Mouse (Mus musculus) lung, adult 2 months (tissue): Measurements from ENCODE around the gene Fau. TPM values are rescaled to one million over a fixed set of nuclear protein-coding genes. Genes with fewer than 3 reads are reported as not detected.
A peak's percentile ranks its signal among the peaks of the same experiment; 100 is the strongest.

Experiments
- DNase-seq: peaks from one replicate; pipeline ENCODE4 v3.0.0; 2022
- H3K4me1 ChIP-seq: fragments of 200-500 bp; 2 replicates; pipeline ENCODE4 v1.6.1; 2011; ENCODE audit warnings: low read length; ENCODE audit not compliant: control insufficient read depth, insufficient read depth
- H3K4me3 ChIP-seq: fragments of 200-500 bp; replicated peaks from 2 replicates; pipeline ENCODE3; 2011; ENCODE audit warnings: low read depth, mild to moderate bottlenecking, control low read depth, low read length; ENCODE audit errors: extremely low read depth
- CTCF ChIP-seq: fragments of 200-500 bp; IDR thresholded peaks from 2 replicates; pipeline ENCODE4 v1.5.1; 2011; ENCODE audit warnings: mild to moderate bottlenecking, low read length, control low read depth; ENCODE audit not compliant: insufficient read depth
- POLR2A ChIP-seq: fragments of 200-500 bp; IDR thresholded peaks from 2 replicates; pipeline ENCODE4 v1.6.1; 2011; ENCODE audit warnings: low read depth, mild to moderate bottlenecking, control low read depth, low read length, borderline replicate concordance; ENCODE audit errors: extremely low read depth
- WGBS: fragments of 180-500 bp; shearing (Covaris S2); methylation state at CpG from one replicate; pipeline ENCODE4 v1.1.7; 2018; 5-methylcytosine and 5-hydroxymethylcytosine counted together
- polyA plus RNA-seq: library from polyadenylated mRNA; depleted of rRNA; stranded (reverse); fragments of >200 nt; gene quantifications from 2 replicates; pipeline ENCODE4 v1.2.3, GENCODE M21; 2012; rRNA removed

Gene Fau
- 896 and 1,315 TPM in 2 replicates for polyA plus RNA-seq

GRCm38 (mm10) chr19:6057313-6058096, at the start of gene Fau, which contains the start of gene Mrpl49:
TSS of gene Fau (plus strand) at chr19:6057844.
TSS of gene Mrpl49 (minus strand) at chr19:6057785.
- TF ChIP-seq CTCF (no peak), POLR2A (peak; percentile 90)
- H3K4me1 ChIP-seq: peaks cover 19% of the 10 kb centered on the region
- peak; percentile 97 for DNase-seq
- WGBS: under 1% methylated on average over 54 of the region's 63 CpGs
- H3K4me3 ChIP-seq: peak within 1 kb of the TSS; percentile 99

- peaks cover 2% of the 10 kb centered on the region; the same call in 1 of the 2 replicates for H3K4me1 ChIP-seq
- 85% methylated on average over 8 of the region's 8 CpGs for WGBS
- no peak overlapping the region for H3K4me3 ChIP-seq
- no peak for DNase-seq
- TF ChIP-seq POLR2A (no peak), CTCF (no peak)
These were observed 48.5 kb upstream of the Fau start for GRCm38 (mm10) chr19:6009137-6009536.

DNA sequence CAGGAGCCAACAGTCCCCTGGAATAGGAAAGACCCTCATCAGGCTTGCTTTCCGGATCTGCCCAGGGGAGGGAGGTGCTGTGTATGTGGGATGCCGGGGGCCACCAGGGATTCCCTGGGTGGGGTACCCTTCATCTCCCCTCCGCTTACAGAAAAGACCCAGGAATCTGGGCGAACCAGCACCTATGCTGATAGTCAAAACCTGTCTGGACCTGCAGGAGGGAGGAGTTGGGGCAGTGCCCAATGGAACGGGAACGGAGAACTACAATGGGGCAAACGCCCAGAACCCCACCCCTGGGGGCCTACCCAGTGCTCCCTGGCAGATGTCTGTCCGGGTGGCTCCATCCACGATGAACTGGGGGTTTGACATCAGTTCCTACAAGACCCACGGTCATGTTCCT, 44.0 kb upstream of the Fau start:
- peaks cover 14% of the 10 kb centered on the region for H3K4me1 ChIP-seq
- no peak for DNase-seq
- 90% methylated on average over 10 of the region's 10 CpGs for WGBS
- no peak for TF ChIP-seq POLR2A
- no peak for TF ChIP-seq CTCF
- H3K4me3 ChIP-seq: no peak overlapping the region

GRCm38 (mm10) chr19:6014991-6015510, 42.6 kb upstream of the Fau start:
- Histone ChIP-seq H3K4me3 (peak overlapping the region; percentile 74), H3K4me1 (peaks cover 14% of the 10 kb centered on the region)
- TF ChIP-seq POLR2A: 0 out of 2 replicates have a peak, but pooled peaks have one; percentile 40
- no peak for TF ChIP-seq CTCF
- DNase-seq: peak; percentile 69
- WGBS: 1% methylated on average over 17 of the region's 18 CpGs

GRCm38 (mm10) chr19:6015511-6016315, 41.9 kb upstream of the Fau start, which contains the start of gene Capn1:
TSS of gene Capn1 (minus strand) at chr19:6015897.
- H3K4me3 ChIP-seq: peak within 1 kb of the TSS; percentile 74
- TF ChIP-seq POLR2A (peak; percentile 48; the same call in 1 of the 2 replicates), CTCF (no peak)
- peaks cover 14% of the 10 kb centered on the region for H3K4me1 ChIP-seq
- peak; percentile 78 for DNase-seq
- 5% methylated on average over 40 of the region's 40 CpGs for WGBS

DNA sequence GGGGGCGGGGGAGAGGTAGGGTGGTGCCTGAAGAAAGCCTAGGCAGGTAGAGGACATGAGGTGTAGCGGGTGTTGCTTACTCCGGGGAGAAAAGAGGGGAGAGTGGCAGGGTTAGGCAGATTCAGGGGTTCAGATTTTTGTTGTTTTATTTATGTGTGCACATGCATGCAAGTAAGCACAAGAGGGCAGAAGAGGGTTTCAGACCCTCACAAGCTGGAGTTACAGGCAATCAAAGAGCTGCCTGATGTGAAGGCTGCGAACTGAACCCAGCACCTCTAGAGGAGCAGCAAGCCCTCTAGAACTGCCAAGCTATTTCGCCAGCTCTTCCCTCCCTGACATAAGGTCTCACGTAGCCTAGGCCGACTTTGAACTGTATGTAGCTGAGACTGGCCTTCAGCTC, 41.1 kb upstream of the Fau start:
- H3K4me1 ChIP-seq: peaks cover 14% of the 10 kb centered on the region
- 68% methylated on average over 7 of the region's 7 CpGs for WGBS
- TF ChIP-seq CTCF (no peak), POLR2A (no peak)
- H3K4me3 ChIP-seq: no peak overlapping the region
- no peak for DNase-seq

GRCm38 (mm10) chr19:6018142-6019089, 39.2 kb upstream of the Fau start:
- TF ChIP-seq CTCF (peak; percentile 91), POLR2A (no peak)
- peak; percentile 82 for DNase-seq
- Histone ChIP-seq H3K4me3 (no peak overlapping the region), H3K4me1 (peaks cover 14% of the 10 kb centered on the region)
- 27% methylated on average over 15 of the region's 15 CpGs for WGBS

DNA sequence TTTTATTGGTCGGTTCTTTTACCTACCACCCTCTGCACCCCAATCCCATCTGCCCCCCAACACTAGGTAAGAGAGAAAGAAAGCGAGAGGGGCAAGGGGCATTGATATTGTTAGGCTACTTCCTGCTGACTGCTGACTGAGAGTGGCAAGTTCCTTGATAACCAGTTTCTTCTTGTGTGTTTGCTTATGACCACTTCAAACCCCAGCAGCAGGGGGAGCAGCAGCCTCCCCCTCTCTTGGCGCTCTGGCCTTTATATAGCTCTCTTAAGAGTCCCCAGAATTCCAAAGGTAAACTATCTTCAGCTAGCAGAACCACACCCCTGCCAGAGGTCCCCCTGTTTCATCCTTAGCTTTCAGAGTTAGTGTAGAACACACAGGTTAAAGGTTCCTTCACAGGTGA, 37.4 kb upstream of the Fau start:
- WGBS: 38% methylated on average over 3 of the region's 3 CpGs
- Histone ChIP-seq H3K4me3 (no peak overlapping the region), H3K4me1 (peaks cover 7% of the 10 kb centered on the region)
- no peak for TF ChIP-seq CTCF
- no peak for TF ChIP-seq POLR2A
- no peak for DNase-seq
